Mouse (Mus musculus) limb, embryonic 13.5 days (tissue): ENCODE measurements around the gene Dhx32. TPM values are rescaled to one million over a fixed set of nuclear protein-coding genes. Genes with fewer than 3 reads are reported as not detected.
"Not testable (repeated sequence)": the region's sequence is repeated elsewhere in the genome, so short reads cannot be mapped to it uniquely, and the experiment has no call there.

Experiments used
- ATAC-seq: fragments of 200-750 bp; cut with Nextera tagmentation; 2 replicates; pipeline ENCODE4 v1.8.0; 2017; ENCODE audit warnings: low read depth, moderate number of reproducible peaks, moderate TSS enrichment; ENCODE audit not compliant: low FRiP score
- H3K27ac ChIP-seq: fragments of 300-500 bp; sonication (generic); 2 replicates; pipeline ENCODE4 v1.5.1; 2015; ENCODE audit warnings: inconsistent platforms, mild to moderate bottlenecking, moderate library complexity
- H3K27me3 ChIP-seq: fragments of 300-500 bp; sonication (generic); 2 replicates; pipeline ENCODE4 v1.6.1; 2015; ENCODE audit warnings: mild to moderate bottlenecking, inconsistent platforms
- H3K36me3 ChIP-seq: fragments of 300-500 bp; sonication (generic); 2 replicates; pipeline ENCODE4 v1.6.1; 2015; ENCODE audit warnings: inconsistent platforms, mild to moderate bottlenecking, moderate library complexity
- H3K4me1 ChIP-seq: fragments of 300-500 bp; sonication (generic); 2 replicates; pipeline ENCODE4 v1.6.1; 2015; ENCODE audit warnings: inconsistent platforms
- H3K4me2 ChIP-seq: fragments of 300-500 bp; sonication (generic); replicated peaks from 2 replicates; pipeline ENCODE4 v1.6.1; 2015; ENCODE audit warnings: inconsistent platforms, mild to moderate bottlenecking, moderate library complexity
- H3K4me3 ChIP-seq: fragments of 300-500 bp; sonication (generic); 2 replicates; pipeline ENCODE4 v1.5.1; 2015; ENCODE audit warnings: moderate library complexity, mild to moderate bottlenecking, inconsistent platforms
- H3K9ac ChIP-seq: fragments of 300-500 bp; sonication (generic); 2 replicates; pipeline ENCODE4 v1.6.1; 2015; ENCODE audit warnings: mild to moderate bottlenecking, inconsistent platforms
- H3K9me3 ChIP-seq: fragments of 300-500 bp; sonication (generic); 2 replicates; pipeline ENCODE4 v1.6.1; 2016; ENCODE audit warnings: inconsistent platforms
- WGBS: fragments of 180-500 bp; shearing (Covaris S2); methylation state at CpG from one replicate; pipeline ENCODE4 v1.1.7; 2015; 5-methylcytosine and 5-hydroxymethylcytosine counted together
- polyA plus RNA-seq: library from polyadenylated mRNA; unstranded; fragments of >200 nt; fragmentation: Nextera tagmentation; extraction: Ambion mirVana; gene quantifications from 2 replicates; pipeline ENCODE4 v1.2.1, GENCODE M21; 2015

The Dhx32 gene
- polyA plus RNA-seq, 1 experiment from 2014 or later = 17.9 TPM

GRCm38 (mm10) chr7:133715387-133715786 is 67.1 kb downstream of the Dhx32 start:
- no peak overlapping the region for H3K27ac ChIP-seq
- H3K4me1 ChIP-seq = no peaks in the 10 kb centered on the region
- no peaks in the 10 kb centered on the region for H3K27me3 ChIP-seq
- peaks cover 91% of the 10 kb centered on the region for H3K36me3 ChIP-seq
- no peaks in the 10 kb centered on the region for H3K9me3 ChIP-seq
- no peak overlapping the region for H3K4me3 ChIP-seq
- ATAC-seq = no peak
- no peak overlapping the region for H3K9ac ChIP-seq
- H3K4me2 ChIP-seq = no peak overlapping the region
- 76% methylated on average over 4 of the region's 4 CpGs for WGBS

GRCm38 (mm10) chr7:133707301-133707700 is 75.2 kb downstream of the Dhx32 start:
- ATAC-seq = no peak
- Histone ChIP-seq H3K27ac (no peak overlapping the region), H3K4me2 (no peak overlapping the region), H3K9me3 (no peaks in the 10 kb centered on the region; the same call in 1 of the 2 replicates), H3K36me3 (peaks cover 10% of the 10 kb centered on the region), H3K4me3 (0 out of 2 replicates have a peak overlapping the region, but pooled peaks have one; percentile 85), H3K9ac (no peak overlapping the region), H3K27me3 (no peaks in the 10 kb centered on the region), H3K4me1 (peaks cover 10% of the 10 kb centered on the region)
- 89% methylated on average over 2 of the region's 2 CpGs for WGBS

- no peak for ATAC-seq
- Histone ChIP-seq H3K4me2 (no peak overlapping the region), H3K27me3 (no peaks in the 10 kb centered on the region), H3K9me3 (no peaks in the 10 kb centered on the region; the same call in 1 of the 2 replicates), H3K4me3 (no peak overlapping the region), H3K9ac (no peak overlapping the region), H3K36me3 (peaks cover 7% of the 10 kb centered on the region), H3K4me1 (peaks cover 3% of the 10 kb centered on the region; the same call in 1 of the 2 replicates), H3K27ac (no peak overlapping the region)
- 94% methylated on average over 7 of the region's 7 CpGs for WGBS
Measured at GRCm38 (mm10) chr7:133703906-133704305, 78.6 kb downstream of the Dhx32 start.

- H3K4me3 ChIP-seq = no peak overlapping the region
- peaks cover 13% of the 10 kb centered on the region for H3K36me3 ChIP-seq
- no peak for ATAC-seq
- no peak overlapping the region for H3K4me2 ChIP-seq
- no peaks in the 10 kb centered on the region for H3K4me1 ChIP-seq
- no peak overlapping the region for H3K27ac ChIP-seq
- H3K9me3 ChIP-seq = no peaks in the 10 kb centered on the region
- WGBS = 86% methylated on average over 10 of the region's 10 CpGs
- H3K27me3 ChIP-seq = no peaks in the 10 kb centered on the region
- H3K9ac ChIP-seq = no peak overlapping the region
Measured at GRCm38 (mm10) chr7:133702333-133702732, 80.2 kb downstream of the Dhx32 start.

- Histone ChIP-seq H3K36me3 (peaks cover 20% of the 10 kb centered on the region), H3K4me2 (no peak overlapping the region), H3K4me1 (no peaks in the 10 kb centered on the region), H3K27me3 (no peaks in the 10 kb centered on the region), H3K9ac (no peak overlapping the region), H3K9me3 (no peaks in the 10 kb centered on the region), H3K27ac (no peak overlapping the region), H3K4me3 (no peak overlapping the region)
- WGBS = 93% methylated on average over 7 of the region's 7 CpGs
- no peak for ATAC-seq
Measured at GRCm38 (mm10) chr7:133701366-133701765, 81.2 kb downstream of the Dhx32 start.

- no peak for ATAC-seq
- no peak overlapping the region for H3K4me3 ChIP-seq
- peaks cover 20% of the 10 kb centered on the region for H3K36me3 ChIP-seq
- 79% methylated on average over 4 of the region's 4 CpGs for WGBS
- H3K9ac ChIP-seq = no peak overlapping the region
- no peaks in the 10 kb centered on the region for H3K27me3 ChIP-seq
- H3K9me3 ChIP-seq = no peaks in the 10 kb centered on the region
- H3K4me2 ChIP-seq = no peak overlapping the region
- H3K4me1 ChIP-seq = no peaks in the 10 kb centered on the region
- H3K27ac ChIP-seq = no peak overlapping the region
Measured at GRCm38 (mm10) chr7:133699885-133700284, 82.6 kb downstream of the Dhx32 start.

- no peaks in the 10 kb centered on the region for H3K9me3 ChIP-seq
- no peaks in the 10 kb centered on the region for H3K27me3 ChIP-seq
- H3K4me3 ChIP-seq = no peak overlapping the region
- ATAC-seq = no peak
- no peak overlapping the region for H3K27ac ChIP-seq
- no peak overlapping the region for H3K9ac ChIP-seq
- 85% methylated on average over 12 of the region's 12 CpGs for WGBS
- no peaks in the 10 kb centered on the region for H3K4me1 ChIP-seq
- H3K4me2 ChIP-seq = no peak overlapping the region
- peaks cover 20% of the 10 kb centered on the region for H3K36me3 ChIP-seq
Measured at GRCm38 (mm10) chr7:133698021-133698709, 84.4 kb downstream of the Dhx32 start.

GRCm38 (mm10) chr7:133685644-133686043 is 96.9 kb downstream of the Dhx32 start:
- H3K4me3 ChIP-seq, H3K4me1 ChIP-seq, H3K9ac ChIP-seq, ATAC-seq, H3K27ac ChIP-seq, H3K4me2 ChIP-seq, H3K27me3 ChIP-seq: not testable (repeated sequence)
- H3K36me3 ChIP-seq = peaks cover 51% of the 10 kb centered on the region
- peaks cover 18% of the 10 kb centered on the region for H3K9me3 ChIP-seq

GRCm38 (mm10) chr7:133684701-133685100 is 97.8 kb downstream of the Dhx32 start:
- H3K36me3 ChIP-seq = peaks cover 41% of the 10 kb centered on the region
- H3K4me2 ChIP-seq = no peak overlapping the region
- ATAC-seq = no peak
- WGBS = 93% methylated on average over 6 of the region's 6 CpGs
- H3K4me1 ChIP-seq = no peaks in the 10 kb centered on the region
- H3K4me3 ChIP-seq = no peak overlapping the region
- H3K27me3 ChIP-seq = no peaks in the 10 kb centered on the region
- peaks cover 18% of the 10 kb centered on the region for H3K9me3 ChIP-seq
- H3K27ac ChIP-seq = no peak overlapping the region
- H3K9ac ChIP-seq = no peak overlapping the region

GRCm38 (mm10) chr7:133684110-133684509 is 98.4 kb downstream of the Dhx32 start:
- Histone ChIP-seq H3K36me3 (peaks cover 35% of the 10 kb centered on the region), H3K4me1 (no peaks in the 10 kb centered on the region), H3K9me3 (peaks cover 17% of the 10 kb centered on the region), H3K27me3 (no peaks in the 10 kb centered on the region), H3K27ac (no peak overlapping the region), H3K4me2 (no peak overlapping the region), H3K4me3 (no peak overlapping the region), H3K9ac (no peak overlapping the region)
- ATAC-seq = no peak
- 80% methylated on average over 5 of the region's 5 CpGs for WGBS

- Histone ChIP-seq H3K4me1 (no peaks in the 10 kb centered on the region), H3K4me3 (no peak overlapping the region), H3K27ac (no peak overlapping the region), H3K27me3 (no peaks in the 10 kb centered on the region), H3K4me2 (no peak overlapping the region), H3K9me3 (peaks cover 12% of the 10 kb centered on the region), H3K36me3 (peaks cover 31% of the 10 kb centered on the region), H3K9ac (no peak overlapping the region)
- ATAC-seq = no peak
- 81% methylated on average over 5 of the region's 5 CpGs for WGBS
Measured at GRCm38 (mm10) chr7:133683626-133684025, 98.9 kb downstream of the Dhx32 start.

- Histone ChIP-seq H3K36me3 (peaks cover 18% of the 10 kb centered on the region), H3K4me2 (no peak within 1 kb of the TSS), H3K9me3 (peaks cover 3% of the 10 kb centered on the region; the same call in 1 of the 2 replicates), H3K4me1 (no peaks in the 10 kb centered on the region), H3K27ac (no peak within 1 kb of the TSS), H3K9ac (no peak within 1 kb of the TSS), H3K27me3 (no peaks in the 10 kb centered on the region), H3K4me3 (no peak within 1 kb of the TSS)
- 48% methylated on average over 3 of the region's 3 CpGs for WGBS
- ATAC-seq = no peak
Measured at GRCm38 (mm10) chr7:133679961-133680360, 102.6 kb downstream of the Dhx32 start, which contains the start of gene Mmp21. TSS of gene Mmp21 (minus strand) at chr7:133680061.

GRCm38 (mm10) chr7:133679439-133679838 is 103.1 kb downstream of the Dhx32 start:
- Histone ChIP-seq H3K4me2 (no peak overlapping the region), H3K9me3 (peaks cover 3% of the 10 kb centered on the region; the same call in 1 of the 2 replicates), H3K27me3 (no peaks in the 10 kb centered on the region), H3K4me3 (no peak overlapping the region), H3K36me3 (peaks cover 14% of the 10 kb centered on the region), H3K27ac (no peak overlapping the region), H3K4me1 (no peaks in the 10 kb centered on the region), H3K9ac (no peak overlapping the region)
- no peak for ATAC-seq
- WGBS = 66% methylated on average over 4 of the region's 4 CpGs
